Mouse (Mus musculus) cerebellum, adult 18-20 months (tissue): ENCODE results near the gene Dlg3.

Experiments used
- DNase-seq, 2 experiments: peaks; one replicate each; pipeline ENCODE4 v3.0.0; 2021

Dlg3 gene

DNA sequence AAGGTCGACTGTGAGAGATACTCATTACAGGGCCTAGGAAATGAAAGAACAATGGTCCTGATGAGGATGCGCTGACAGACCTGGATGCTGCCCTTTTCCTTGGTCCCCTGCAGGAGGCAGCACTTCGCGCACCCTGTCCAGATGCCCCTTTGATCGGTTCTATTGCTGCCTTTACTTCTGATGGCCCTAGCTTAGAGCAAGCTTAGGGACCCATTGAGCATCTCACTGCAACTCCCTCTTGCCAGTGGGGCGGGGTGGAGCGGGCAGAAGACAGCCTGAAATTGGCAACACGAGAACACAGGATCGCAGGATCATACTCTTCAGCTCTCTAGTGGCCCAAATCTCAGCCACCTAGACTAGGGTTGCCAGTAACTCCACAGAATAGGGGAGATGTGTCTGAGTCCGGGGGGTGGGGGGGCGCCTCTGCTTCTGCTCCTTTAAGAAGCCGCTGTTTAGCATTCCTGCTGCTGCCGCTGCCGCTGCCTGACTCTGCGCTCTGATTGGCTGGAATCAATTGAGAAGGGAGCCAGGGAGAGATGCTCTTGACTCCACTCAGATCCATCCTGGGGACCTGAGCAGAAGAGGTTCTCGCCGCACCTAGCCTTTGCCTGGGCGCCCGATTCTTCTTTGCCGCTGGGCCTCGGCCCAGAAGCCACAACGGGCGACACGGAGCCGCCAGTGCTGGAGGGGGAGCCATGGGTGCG lies at the start of gene Dlg3:
TSS of gene Dlg3 (plus strand) at position 542 of the 704 bp plus-strand sequence.
- DNase-seq, result peak; percentile 70 to 80

DNA sequence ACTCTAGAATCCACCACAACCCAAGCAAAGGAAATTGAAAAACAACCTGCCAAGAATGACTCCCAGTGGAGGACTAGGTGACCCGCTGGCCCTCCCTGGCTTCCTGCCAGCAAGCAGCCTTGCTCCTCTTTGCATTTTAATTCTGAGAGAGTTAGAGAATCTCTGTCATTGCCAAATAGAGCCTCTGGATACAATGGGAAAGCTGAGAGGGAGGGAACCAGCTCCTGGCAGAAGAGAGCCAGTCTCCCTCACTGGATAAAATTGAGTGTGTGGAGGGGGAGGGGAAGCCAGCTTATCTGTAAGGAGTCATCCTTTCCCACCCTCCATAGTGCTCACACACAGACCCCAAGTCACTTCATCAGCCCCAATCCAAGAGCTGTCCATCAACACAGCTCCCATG lies 38.6 kb upstream of the Dlg3 start:
- DNase-seq, result peak in 1 of 2 experiments; percentile 4

DNA sequence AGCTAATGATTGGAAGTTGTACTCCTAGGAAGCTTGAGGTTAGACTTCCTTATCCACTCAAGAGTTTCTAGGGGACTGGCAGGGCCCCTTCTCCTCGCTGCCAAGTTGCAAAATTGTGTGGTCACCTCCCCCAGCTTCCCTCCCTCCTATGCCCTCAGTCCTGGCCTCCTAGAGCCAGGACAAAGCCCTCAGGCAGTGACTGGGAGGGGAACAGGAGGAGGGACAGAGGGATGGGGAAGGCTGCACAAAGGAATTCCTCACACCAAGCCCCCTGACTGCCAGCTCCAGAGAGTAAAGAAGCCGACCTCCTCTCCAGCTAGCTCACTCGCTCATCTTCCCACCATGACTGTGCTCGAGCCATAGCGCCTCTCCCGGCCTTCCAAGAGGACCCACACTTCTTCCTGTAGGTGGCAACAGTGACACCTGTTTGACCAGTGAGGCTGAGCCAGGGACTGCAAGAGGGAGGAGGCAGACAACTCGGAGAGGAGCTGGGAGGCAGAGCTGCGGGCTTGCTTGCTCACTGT lies 37.8 kb upstream of the Dlg3 start, which contains the start of gene Gdpd2:
TSS of gene Gdpd2 (plus strand) at position 209 of the 524 bp plus-strand sequence.
- DNase-seq, result peak; percentile 48 to 70

DNA sequence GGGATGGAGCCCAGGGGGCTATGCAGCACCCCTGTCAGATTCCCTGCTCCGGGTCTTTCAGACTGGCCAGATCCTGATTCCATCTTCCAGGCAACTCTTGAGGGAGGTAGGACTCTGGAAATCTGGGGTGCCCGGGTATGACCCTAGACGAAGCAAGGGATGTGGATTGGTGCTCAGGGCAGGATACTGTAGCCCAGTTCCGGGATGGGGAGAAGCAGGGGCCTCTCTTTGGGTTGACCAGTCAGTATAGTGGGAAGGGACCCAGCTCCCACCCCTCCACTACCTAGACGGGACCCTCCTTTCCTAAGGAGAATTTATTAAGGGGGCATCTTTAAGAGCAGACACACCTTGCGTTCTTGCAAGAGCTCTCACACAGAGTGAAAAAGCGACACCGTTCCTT lies 37.3 kb upstream of the Dlg3 start:
- no peak for DNase-seq

DNA sequence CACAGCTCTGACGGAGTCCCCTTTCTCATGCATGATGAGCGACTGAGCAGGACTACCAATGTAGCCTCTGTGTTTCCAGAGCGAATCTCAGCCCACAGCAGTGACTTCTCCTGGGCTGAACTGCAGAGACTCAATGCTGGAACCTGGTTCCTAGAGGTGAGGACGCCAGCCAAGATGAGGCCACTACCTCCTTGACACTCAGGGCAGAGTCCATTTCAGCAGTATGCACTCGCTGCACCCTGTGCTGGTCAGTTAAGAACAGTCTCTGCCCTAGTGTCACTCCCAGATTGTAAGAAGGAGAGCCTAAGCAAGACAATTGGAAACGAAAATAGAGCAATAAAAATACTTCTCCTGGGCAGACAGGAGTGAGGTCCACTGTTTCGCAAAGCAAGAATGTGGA lies 33.2 kb upstream of the Dlg3 start:
- no peak for DNase-seq

DNA sequence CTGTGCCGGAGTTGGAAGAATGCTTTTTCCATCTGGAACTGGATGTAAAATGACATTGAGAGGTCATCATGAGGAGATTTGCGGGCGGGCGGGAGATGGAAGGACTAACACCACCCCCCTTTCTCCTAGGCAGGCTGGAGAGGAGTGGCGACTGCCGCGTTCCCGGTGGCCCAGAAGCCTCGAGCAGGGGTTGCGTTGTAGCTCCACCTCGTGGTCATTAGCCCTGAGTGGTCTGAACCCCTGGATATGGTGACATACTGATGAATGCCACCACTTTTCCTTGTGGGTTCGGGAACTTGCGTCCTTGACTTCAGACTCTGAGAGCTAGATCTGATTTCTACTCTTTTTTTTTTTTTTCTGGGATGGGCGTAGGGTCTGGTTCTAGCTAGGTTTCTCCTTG lies 28.6 kb upstream of the Dlg3 start:
- peak; percentile 66 to 77 for DNase-seq

DNA sequence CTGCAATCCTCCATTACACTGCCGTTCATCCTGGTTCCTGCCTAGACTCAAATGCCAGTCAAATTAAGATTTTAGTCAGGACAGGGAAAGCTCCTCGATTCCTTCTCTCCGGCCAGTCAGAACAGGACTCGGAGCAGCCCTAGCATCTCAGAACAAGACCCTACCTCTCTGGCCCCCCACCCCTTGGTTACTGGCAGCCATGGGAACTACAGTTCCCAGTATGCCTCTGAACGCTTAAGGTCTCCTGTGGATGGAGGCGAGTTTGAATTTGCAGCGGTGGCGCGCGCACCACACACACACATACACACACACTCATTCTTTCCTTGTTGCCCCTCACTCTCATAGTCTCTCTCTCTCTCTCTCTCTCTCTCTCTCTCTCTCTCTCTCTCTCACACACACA lies 28.1 kb upstream of the Dlg3 start:
- peak; percentile 14 to 23 for DNase-seq

DNA sequence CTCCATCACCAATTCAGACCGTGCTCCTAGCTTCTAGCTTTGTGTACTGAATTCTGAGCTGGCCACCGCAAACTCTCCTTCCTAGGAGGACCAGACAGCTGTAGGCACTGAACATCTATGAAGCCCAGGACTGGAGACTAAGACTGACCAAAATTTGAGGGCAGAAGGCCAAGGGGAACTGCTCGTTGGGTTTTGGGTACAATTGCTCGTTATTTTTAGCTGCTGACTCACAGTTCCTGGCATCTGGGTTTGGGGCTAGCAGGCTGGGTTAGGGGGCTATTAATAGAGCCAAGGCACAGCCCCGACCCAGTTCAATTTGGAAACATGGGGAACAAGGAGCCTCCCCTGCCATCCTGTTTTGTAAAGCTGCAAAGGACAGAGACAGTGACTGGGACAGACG lies 26.7 kb upstream of the Dlg3 start:
- DNase-seq, result no peak

DNA sequence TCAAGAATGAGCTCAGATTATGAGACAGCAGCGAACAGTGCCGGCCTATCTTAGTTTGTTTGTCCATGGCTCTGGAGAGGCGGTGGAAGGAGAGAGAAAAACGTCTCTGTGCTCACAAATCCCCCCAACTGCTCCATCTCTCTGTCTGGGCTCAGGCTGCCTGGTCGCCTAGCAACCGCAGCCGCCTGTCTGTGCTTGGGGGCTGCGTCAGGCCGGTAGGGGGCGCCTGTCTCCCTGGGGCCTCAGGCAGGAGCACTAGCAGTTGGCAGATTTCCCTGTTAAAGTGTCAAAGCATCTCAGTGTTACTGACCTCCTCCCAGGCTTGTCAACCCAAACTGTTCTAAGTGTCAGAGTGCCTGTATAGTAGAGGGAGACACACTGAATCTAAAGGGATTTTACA lies 25.6 kb upstream of the Dlg3 start:
- DNase-seq, result peak; percentile 48 to 68

DNA sequence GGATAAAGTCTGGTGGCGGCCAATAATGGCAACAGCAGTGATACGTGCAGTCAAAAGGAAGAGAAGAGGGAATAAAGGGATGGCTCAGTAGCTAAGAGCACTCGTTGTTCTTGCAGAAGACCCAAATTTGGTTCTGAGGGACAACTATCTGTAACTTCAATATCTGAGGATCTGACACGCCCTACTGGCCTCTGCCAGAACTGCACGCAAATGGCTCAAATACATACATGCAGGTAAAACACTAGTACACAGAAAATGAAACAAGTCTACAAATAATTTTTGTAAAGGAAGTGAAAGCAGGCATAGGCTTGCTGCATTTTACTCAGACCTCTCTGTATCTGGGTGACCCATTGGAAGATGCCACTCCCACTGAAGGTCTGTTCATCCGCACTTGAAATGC lies 1.7 kb upstream of the Dlg3 start:
- DNase-seq, result peak in 1 of 2 experiments; percentile 30

DNA sequence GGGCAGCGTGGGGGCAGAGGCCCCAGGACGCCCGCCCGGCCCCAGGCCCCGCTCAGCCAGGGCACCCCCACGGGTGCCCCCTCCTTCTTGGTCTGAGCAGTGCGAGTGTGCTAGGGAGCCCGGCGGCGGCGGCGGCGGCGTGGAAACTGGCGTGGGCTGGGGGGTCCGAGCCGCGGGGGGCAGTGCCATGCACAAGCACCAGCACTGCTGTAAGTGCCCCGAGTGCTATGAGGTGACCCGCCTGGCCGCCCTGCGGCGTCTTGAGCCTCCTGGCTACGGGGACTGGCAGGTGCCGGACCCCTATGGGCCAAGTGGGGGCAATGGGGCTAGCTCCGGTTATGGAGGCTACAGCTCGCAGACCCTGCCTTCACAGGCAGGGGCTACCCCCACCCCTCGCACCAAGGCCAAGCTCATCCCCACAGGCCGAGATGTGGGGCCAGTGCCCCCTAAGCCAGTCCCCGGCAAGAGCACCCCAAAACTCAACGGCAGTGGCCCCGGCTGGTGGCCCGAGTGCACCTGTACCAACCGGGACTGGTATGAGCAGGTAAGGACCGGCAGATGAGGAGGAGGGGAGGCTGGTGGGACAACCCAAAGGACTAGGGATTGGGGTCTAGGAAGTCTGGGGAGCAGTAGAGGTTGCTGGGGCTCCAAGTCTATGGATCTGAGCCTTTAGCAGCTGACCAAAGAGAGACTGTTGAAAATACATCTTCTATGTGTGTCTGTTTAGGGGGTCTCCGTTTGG lies 534 bp downstream of the Dlg3 start:
- DNase-seq, result no peak

DNA sequence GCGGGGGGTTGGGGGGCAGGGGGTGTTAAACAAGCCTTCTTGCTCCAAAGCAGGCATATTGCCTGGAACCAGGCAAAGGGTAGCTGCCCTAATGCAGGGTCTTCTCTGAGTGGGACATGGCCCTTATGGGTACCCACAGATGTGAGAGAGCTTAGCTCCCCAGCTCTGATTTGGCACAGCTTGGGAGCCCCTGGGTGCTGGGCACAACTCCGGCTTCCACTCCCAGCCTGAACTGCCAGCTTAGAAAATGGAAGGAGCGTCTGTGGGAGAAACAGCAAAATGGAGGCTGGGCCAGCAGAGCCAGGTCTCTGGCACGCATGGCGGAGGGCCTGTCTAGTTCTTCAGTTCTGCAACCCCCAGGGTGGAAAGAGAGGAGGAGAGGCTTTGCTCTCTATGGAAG lies 1.8 kb downstream of the Dlg3 start:
- peak in 1 of 2 experiments; percentile 34 for DNase-seq

DNA sequence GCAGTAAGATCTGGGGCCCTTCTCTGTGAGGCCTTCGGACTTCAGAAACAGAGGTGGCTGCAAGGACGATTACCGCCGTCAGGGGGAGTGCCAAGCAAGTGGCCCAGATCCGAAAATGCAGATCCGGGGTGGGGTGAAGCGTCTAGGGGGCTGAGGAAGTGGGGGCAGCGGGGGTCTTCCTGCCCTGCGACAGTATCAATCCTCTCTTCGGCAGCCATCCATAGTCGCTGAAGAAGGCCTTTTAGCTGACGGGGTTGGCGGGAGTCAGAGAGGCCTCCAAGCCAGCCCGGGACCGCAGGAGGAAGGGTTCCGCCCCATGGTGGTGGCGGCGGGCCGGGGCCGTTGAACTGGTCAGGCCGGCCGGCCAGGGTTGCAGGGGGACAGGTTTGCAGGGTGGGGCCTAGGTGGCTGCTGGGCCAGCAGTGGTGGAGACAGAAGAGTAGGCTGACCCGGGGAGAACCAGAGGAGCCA lies 6.9 kb downstream of the Dlg3 start:
- peak; percentile 51 to 52 for DNase-seq

DNA sequence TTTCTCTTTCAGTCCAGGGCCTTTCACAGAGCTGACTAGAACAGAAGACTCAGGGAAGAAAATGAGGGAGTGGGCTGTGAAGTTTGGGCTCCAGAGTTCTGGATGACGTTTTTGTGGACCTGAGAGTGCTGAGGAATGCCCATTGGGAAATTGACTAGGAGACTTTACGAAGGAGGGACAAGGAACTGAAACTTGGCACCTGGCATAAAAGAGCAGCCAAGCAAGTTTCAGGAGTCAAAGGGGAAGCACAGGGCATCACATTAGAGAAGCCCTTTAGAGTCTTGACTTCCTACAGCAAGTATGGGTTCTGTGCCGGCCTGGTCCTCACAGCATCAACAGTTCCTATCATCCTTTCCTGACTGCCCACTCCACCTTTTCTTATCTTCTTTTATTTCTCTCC lies 7.9 kb downstream of the Dlg3 start:
- no peak for DNase-seq

DNA sequence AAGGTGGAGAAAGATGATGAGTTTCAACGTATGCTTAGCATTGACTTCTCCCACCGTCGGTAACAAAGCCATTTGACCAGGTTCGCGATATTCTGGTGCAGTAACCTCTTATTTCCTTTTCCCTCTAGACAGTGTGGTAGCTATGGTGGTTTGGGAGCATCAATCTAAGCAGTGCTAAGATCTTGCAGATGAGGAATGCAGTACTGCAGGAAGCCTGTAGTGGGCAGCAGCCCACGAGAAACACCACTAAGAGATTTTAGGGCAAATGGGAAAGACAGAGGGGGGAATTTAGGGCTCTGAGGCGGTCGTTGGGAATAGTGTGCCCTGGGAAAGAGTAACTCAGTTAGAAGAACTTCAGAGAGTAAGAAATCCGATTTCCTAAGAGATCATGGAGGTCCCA lies 9.0 kb downstream of the Dlg3 start:
- DNase-seq, result peak; percentile 66 to 68

DNA sequence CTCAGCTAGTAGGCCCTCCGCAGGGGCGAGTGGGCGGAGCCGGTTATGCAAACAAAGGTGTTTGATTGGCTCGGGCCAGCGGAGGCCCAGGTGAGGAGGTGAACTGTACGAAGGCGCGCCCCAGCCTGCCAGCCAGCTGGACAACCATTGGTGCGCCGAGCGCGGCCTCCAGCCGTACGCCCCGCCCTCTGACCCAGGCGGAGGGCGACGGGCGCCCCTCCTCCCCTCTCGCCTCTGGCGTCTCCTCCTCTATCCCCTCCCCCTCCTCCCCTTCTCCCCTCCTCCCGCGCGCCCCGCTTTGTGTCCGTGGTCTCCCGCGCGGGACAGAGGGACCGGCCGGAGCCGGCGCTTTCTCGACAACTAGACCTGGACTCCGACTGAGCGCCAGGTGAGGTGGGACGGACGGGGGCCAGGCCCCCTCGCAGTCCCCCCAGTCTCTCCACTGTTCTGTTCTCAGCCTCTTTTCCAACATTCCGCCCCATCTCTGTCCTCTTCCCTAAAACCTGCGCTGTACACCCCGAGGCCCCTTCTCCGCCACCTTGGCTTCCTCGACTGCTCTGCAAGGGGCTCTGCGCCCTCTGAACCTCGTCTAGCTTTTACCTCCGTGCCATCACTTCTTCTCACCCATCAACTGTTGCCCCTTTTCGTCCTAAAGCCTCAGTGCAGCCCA lies 9.6 kb downstream of the Dlg3 start:
- DNase-seq, result peak; percentile 76 to 80

DNA sequence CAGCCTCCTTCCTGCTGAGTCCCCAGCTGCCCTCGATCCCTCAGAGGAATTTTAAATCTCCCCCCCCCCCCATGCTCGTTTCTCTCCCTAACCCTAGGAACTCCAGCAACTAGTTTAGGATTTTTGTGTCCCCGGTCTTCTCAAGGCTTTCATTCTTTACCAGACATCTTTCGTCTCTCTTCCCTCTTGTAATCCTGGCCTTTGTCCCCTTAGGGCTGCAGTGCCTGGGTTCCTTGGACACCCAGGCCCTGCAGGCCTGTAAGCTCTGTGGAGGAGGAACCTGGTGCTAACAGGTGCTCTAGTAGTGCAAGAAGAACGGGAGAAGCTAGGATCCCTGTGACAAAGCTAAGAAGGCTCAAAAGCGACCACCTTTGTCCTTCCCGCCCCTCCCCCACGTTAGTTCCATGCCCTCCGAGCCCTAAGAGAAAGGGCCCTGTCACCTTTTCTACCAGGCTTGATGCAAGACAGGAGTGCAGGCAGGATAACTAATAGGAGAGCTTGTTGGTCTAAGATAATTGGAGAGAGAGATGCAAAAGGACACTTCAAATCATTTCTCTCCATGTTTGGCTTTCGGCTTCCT lies 10.2 kb downstream of the Dlg3 start:
- no peak for DNase-seq

DNA sequence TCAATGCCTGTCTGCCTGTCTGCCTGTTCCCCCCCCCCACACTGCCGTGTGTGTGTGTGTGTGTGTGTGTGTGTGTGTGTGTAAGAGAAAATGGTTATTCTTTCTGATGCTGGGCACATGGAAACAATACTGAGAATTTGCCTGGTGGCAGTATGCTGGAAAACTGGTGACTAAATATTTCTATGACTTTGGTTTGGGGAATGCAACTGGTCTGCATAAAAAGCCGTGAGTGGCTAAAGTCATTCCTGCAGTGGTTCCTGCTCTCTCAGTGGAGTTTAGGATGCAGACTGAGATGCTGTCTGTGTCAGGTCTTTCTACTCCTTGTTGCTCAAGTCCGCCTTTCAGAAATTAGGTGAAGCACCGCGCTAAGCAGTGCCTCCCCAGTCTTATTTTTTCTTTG lies 10.9 kb downstream of the Dlg3 start:
- DNase-seq, result no peak

DNA sequence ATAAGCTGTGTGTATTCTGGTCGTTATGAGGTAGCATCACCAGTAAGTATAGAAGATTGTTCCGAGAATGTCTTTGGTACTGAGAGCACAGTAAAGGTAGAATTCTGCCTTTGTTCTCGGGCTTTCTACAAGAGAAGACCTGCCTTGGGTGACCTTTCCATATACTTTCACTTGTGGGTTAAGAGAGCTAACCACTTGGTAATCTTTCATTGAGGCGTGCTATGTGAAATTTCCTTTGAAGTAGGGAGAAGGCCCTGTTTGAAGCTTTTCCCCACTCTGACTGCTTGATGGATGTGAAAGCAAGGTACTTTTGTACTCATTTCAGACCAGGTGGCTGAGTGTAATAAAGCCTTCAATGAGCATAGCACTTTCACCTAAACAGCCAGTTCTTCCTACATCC lies 21.8 kb downstream of the Dlg3 start:
- no peak for DNase-seq

DNA sequence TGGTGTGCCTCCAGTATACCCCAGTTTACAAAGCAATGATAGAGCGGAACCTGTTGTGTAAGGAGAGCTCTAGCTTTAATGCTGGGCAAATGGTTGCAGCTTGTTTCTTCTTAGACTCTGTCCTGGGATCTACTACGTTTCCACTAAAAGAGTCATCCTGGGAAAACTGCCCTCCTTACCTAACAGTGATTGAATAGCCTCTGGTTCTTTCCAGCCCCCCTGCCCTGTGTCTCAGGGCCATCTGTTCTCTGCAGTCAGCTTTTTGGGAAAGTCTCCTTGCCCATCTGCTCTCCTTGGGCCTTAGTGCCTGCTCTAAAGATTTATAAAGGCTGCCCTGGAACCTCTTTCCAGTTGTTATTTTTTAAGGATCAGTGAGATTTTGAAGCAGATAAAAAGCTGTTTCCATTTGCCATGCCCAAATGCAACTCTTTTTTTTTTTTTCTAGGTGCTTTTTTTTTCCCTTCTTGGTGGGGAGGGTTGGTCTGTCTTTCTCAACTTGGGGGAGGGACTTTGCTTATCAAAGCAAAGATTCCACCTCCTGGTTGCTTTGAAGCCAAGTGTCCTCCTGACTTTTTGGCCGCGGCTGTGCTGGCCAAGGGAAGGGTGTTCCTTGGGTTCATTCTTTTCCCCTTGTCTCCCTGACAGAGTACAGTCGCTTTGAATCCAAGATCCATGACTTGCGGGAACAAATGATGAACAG lies 28.7 kb downstream of the Dlg3 start:
- DNase-seq, result peak; percentile 55 to 68

DNA sequence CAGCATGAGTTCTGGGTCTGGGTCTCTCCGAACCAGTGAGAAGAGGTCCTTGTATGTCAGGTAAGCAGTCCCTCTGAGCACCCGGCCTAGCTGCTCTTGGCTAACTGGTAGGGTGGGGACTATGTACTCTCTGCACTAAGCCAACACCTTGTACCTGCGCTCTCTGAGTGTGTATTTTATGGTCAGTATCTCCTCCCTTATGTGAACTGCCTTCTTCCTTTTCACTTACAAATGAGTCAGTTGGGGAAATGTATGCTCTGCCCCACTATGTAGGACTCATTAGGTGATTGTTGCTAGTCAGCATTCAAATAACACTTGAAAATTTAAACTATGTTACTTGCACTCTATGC lies 29.2 kb downstream of the Dlg3 start:
- DNase-seq, result no peak

DNA sequence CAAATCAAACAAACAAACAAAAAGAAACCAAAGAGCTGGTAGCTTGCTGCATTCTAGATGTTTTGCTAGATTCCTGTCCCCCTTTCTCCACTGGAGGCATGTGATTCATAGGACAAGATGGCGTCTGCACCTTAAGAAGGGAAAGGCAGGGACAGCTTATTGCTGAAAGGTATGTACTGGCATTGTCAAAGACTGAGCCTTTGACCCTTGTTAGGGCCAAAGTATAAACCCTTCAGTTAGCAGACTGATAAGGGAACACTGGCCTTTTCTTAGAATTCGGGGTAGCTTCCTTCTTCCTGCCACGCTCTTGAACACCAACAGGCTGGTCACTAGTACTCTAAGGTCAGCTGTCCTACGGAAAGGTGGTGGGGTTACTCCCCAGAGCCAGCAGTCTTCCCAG lies 29.8 kb downstream of the Dlg3 start:
- DNase-seq, result no peak
